ENCODE assay signal across 9 mouse cellular contexts in genomic region chr10:121498481-121498904, GRCm38 (mm10). TPM values are rescaled to one million over a fixed set of nuclear protein-coding genes. Genes with fewer than 3 reads are reported as not detected.
DNase-seq lines count a peak whose midpoint lies in the region; ATAC-seq and TF ChIP-seq lines count a peak whose summit lies in the region.
"Had no signal": no experiment of that assay in that cellular context is flagged by ENCODE, and none has a peak within 500 bp of the region (broad histone marks: within the 10 kb centered on the region; RNA-seq: fewer than 3 reads in every experiment).

No protein-coding gene starts in this region.

- peak overlapping the region; percentile 65 for H3K27ac ChIP-seq in liver, adult 2 months (replicated peaks; ENCODE audit: insufficient read depth, low read depth, low read length)
- H3K27ac ChIP-seq in heart, embryonic 12.5 days (ENCODE audit: poor library complexity, severe bottlenecking): 0 out of 2 replicates have a peak overlapping the region, but pooled peaks have one; percentile 19
- peak overlapping the region; percentile 70 for H3K27ac ChIP-seq in limb, embryonic 11.5 days (replicated peaks; ENCODE audit: low read depth, low read length)
- no peak overlapping the region; the same call in 1 of the 2 replicates for H3K27ac ChIP-seq in thymus, adult 2 months (ENCODE audit: control insufficient read depth, insufficient read depth, low read length)
- no peak overlapping the region for H3K27ac ChIP-seq in hindbrain, embryonic 14.5 days

- no peaks in the 10 kb centered on the region for H3K9me3 ChIP-seq in heart, embryonic 12.5 days (replicated peaks)
- H3K9me3 ChIP-seq in limb, embryonic 11.5 days (ENCODE audit: control insufficient read depth, low read length): no peaks in the 10 kb centered on the region
- H3K9me3 ChIP-seq in hindbrain, embryonic 14.5 days (ENCODE audit: control insufficient read depth, low read length): no peaks in the 10 kb centered on the region
- H3K9me3 ChIP-seq: G1E had no signal

- TF ChIP-seq CTCF in liver, adult 2 months (IDR thresholded peaks at IDR 0.05; ENCODE audit: low read depth, low read length): no peak
- TF ChIP-seq CTCF in thymus, adult 2 months (IDR thresholded peaks at IDR 0.05; ENCODE audit: borderline replicate concordance, control insufficient read depth, extremely low read depth, insufficient read depth, low read length, poor library complexity): no peak

- H3K4me2 ChIP-seq in heart, embryonic 12.5 days: no peak overlapping the region
- H3K4me2 ChIP-seq in limb, embryonic 11.5 days (ENCODE audit: low read depth, severe bottlenecking): no peak overlapping the region
- H3K4me2 ChIP-seq in hindbrain, embryonic 14.5 days (replicated peaks): no peak overlapping the region

- no peak for TF ChIP-seq POLR2A in liver, adult 2 months (IDR thresholded peaks at IDR 0.05; ENCODE audit: extremely low read depth, insufficient read depth, low read length)
- no peak for TF ChIP-seq POLR2A in thymus, adult 2 months (IDR thresholded peaks at IDR 0.05; ENCODE audit: control insufficient read depth, extremely low read depth, insufficient read depth, low read length, poor library complexity)

- H3K79me2 ChIP-seq in liver, adult 2 months (ENCODE audit: control insufficient read depth, insufficient read depth, low read length): no peaks in the 10 kb centered on the region

- no peak for ATAC-seq in heart, embryonic 12.5 days (ENCODE audit: insufficient number of reproducible peaks, low FRiP score)
- no peak for ATAC-seq in limb, embryonic 11.5 days (ENCODE audit: insufficient number of reproducible peaks, low FRiP score, low TSS enrichment, low read depth)
- ATAC-seq in neutrophil, adult 5-6 weeks (ENCODE audit: extremely low read depth, insufficient number of reproducible peaks, low FRiP score, poor library complexity, severe bottlenecking): peak; percentile 33
- ATAC-seq in hindbrain, embryonic 14.5 days (ENCODE audit: low FRiP score): no peak

- H3K9ac ChIP-seq in liver, adult 2 months (ENCODE audit: low read depth, low read length): no peak overlapping the region
- no peak overlapping the region for H3K9ac ChIP-seq in heart, embryonic 12.5 days
- no peak overlapping the region for H3K9ac ChIP-seq in limb, embryonic 11.5 days (ENCODE audit: low read length)
- no peak overlapping the region for H3K9ac ChIP-seq in hindbrain, embryonic 14.5 days

- peak; percentile 79 for DNase-seq in liver, adult 2 months (ENCODE audit: extremely low read depth, low read depth, low spot score)
- no peak for DNase-seq in liver
- DNase-seq in limb, embryonic 11.5 days (ENCODE audit: low spot score): peak; percentile 30
- no peak for DNase-seq in thymus, adult 2 months
- no peak for DNase-seq in right cerebral cortex, postnatal 25 days
- no peak for DNase-seq in hindbrain, embryonic 14.5 days (ENCODE audit: low spot score)

- 24% methylated on average over 8 of the region's 8 CpGs for WGBS in liver, adult 2 months
- WGBS in heart, embryonic 12.5 days: 61% methylated on average over 8 of the region's 8 CpGs
- WGBS in limb, embryonic 11.5 days: 62% methylated on average over 8 of the region's 8 CpGs
- 70% methylated on average over 8 of the region's 8 CpGs for WGBS in thymus, adult 2 months
- 74% methylated on average over 8 of the region's 8 CpGs for WGBS in hindbrain, embryonic 14.5 days

- no peak overlapping the region for H3K4me3 ChIP-seq in liver, adult 2 months (ENCODE audit: insufficient read depth, low read depth, low read length)
- no peak overlapping the region for H3K4me3 ChIP-seq in heart, embryonic 12.5 days
- no peak overlapping the region for H3K4me3 ChIP-seq in limb, embryonic 11.5 days (ENCODE audit: low read depth, low read length)
- H3K4me3 ChIP-seq in thymus, adult 2 months (ENCODE audit: control insufficient read depth, insufficient read depth, low read length): no peak overlapping the region
- H3K4me3 ChIP-seq in hindbrain, embryonic 14.5 days (replicated peaks; ENCODE audit: low read length): no peak overlapping the region

- H3K27me3 ChIP-seq in liver, adult 2 months (ENCODE audit: control insufficient read depth, insufficient read depth, low read length): no peaks in the 10 kb centered on the region
- H3K27me3 ChIP-seq in heart, embryonic 12.5 days (replicated peaks): no peaks in the 10 kb centered on the region
- no peaks in the 10 kb centered on the region for H3K27me3 ChIP-seq in limb, embryonic 11.5 days (ENCODE audit: control insufficient read depth, insufficient read depth, low read length)
- H3K27me3 ChIP-seq in thymus, adult 2 months (ENCODE audit: control insufficient read depth, insufficient read depth, low read length): no peaks in the 10 kb centered on the region
- no peaks in the 10 kb centered on the region for H3K27me3 ChIP-seq in hindbrain, embryonic 14.5 days (ENCODE audit: control insufficient read depth, insufficient read depth, low read length)

- no peaks in the 10 kb centered on the region for H3K36me3 ChIP-seq in liver, adult 2 months (ENCODE audit: control insufficient read depth, insufficient read depth, low read length)
- no peaks in the 10 kb centered on the region for H3K36me3 ChIP-seq in heart, embryonic 12.5 days
- no peaks in the 10 kb centered on the region for H3K36me3 ChIP-seq in limb, embryonic 11.5 days (ENCODE audit: control insufficient read depth, insufficient read depth, low read length)
- H3K36me3 ChIP-seq in thymus, adult 2 months (ENCODE audit: control insufficient read depth, insufficient read depth, low read length): no peaks in the 10 kb centered on the region
- no peaks in the 10 kb centered on the region for H3K36me3 ChIP-seq in hindbrain, embryonic 14.5 days (replicated peaks; ENCODE audit: control insufficient read depth, insufficient read depth)
- H3K36me3 ChIP-seq: G1E had no signal

- H3K4me1 ChIP-seq in liver, adult 2 months (ENCODE audit: control insufficient read depth, insufficient read depth, low read length): peaks cover 9% of the 10 kb centered on the region
- peaks cover 5% of the 10 kb centered on the region; the same call in 1 of the 2 replicates for H3K4me1 ChIP-seq in heart, embryonic 12.5 days (replicated peaks)
- H3K4me1 ChIP-seq in limb, embryonic 11.5 days (ENCODE audit: control insufficient read depth, insufficient read depth, low read length): peaks cover 10% of the 10 kb centered on the region
- peaks cover 25% of the 10 kb centered on the region for H3K4me1 ChIP-seq in thymus, adult 2 months (replicated peaks; ENCODE audit: control insufficient read depth, insufficient read depth, low read length)
- H3K4me1 ChIP-seq in hindbrain, embryonic 14.5 days (replicated peaks; ENCODE audit: control insufficient read depth, insufficient read depth, low read length): 0 out of 2 replicates have a peak, but pooled peaks cover 2% of the 10 kb centered on the region

RNA-seq across cellular contexts. Expression of gene Rassf3, which starts 22.3 kb away (rescaled TPM):
- total RNA-seq in liver, adult 2 months (2014; rRNA removed): 13.4 and 18.7 TPM in 2 replicates
- polyA plus RNA-seq in liver, adult 2 months (2012; rRNA removed): 20.0 and 22.2 TPM in 2 replicates
- polyA plus RNA-seq in heart, embryonic 12.5 days (2016; fragmentation: Nextera tagmentation; extraction: Ambion mirVana): 27.0 and 28.1 TPM in 2 replicates
- polyA plus RNA-seq in limb, embryonic 11.5 days (2014; fragmentation: Nextera tagmentation; extraction: Ambion mirVana): 16.5 and 17.2 TPM in 2 replicates
- 173 and 189 TPM in 2 replicates for total RNA-seq in neutrophil, adult 5-6 weeks (2017)
- 12.9 and 15.5 TPM in 2 replicates for polyA plus RNA-seq in thymus, adult 2 months (2012; rRNA removed)
- polyA plus RNA-seq in hindbrain, embryonic 14.5 days (2014; fragmentation: Nextera tagmentation; extraction: Ambion mirVana): 5.8 and 6.5 TPM in 2 replicates

Comparison
In these comparisons a context has a peak if more than half of its experiments do, and no peak if none do; other contexts are left out.
1. DNase-seq: peak in liver, adult 2 months (single experiment) and limb, embryonic 11.5 days (single experiment); none in liver (single experiment), thymus, adult 2 months (single experiment), right cerebral cortex, postnatal 25 days (single experiment) and hindbrain, embryonic 14.5 days (single experiment).
2. H3K27ac ChIP-seq: peak in liver, adult 2 months (single experiment), heart, embryonic 12.5 days (single experiment) and limb, embryonic 11.5 days (single experiment); none in thymus, adult 2 months (single experiment) and hindbrain, embryonic 14.5 days (single experiment).